Mouse (Mus musculus): ENCODE data around the gene Cep19. TPM values are rescaled to one million over a fixed set of nuclear protein-coding genes. Genes with fewer than 3 reads are reported as not detected.

The Cep19 gene
- polyA plus RNA-seq, 1 experiment from 2014 or later, result 39.7 TPM

DNA sequence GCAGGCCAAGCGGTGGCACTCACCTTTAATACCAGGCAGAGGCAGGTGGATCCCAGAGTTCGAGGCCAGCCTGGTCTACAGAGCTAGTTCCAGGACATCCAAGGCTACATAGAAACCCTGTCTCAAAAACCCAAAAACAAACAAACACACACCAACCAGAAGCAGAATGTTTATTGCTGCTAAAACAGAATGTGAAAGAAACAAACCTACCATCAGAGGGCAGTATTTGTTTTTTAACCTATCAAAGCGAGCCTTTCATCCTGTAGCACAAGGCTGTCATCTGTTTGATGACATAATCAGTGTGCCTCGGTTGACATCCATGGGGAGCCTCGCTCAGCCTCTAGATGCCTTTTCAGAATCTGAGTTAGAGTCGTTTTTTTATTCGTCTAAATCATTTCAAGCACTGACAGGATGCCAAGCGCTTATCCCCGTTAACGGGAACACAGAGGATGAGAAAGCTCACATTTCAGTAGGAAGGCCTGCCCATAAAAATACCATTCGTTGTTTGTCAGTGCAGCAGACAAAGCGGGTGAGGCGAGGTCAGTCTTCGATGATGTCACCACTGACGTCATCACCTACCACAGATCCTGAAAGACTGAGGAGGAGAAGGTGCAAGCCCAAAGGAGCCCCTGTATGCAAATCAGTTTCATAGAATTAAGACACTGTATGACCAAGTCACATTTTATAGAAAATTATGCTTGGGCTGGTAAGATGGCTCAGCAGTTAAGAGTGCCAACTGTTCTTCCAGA, 11.5 kb downstream of the Cep19 start:
- Histone ChIP-seq H3K4me2 (no peak overlapping the region), H3K4me1 (no peaks in the 10 kb centered on the region), H3K27me3 (no peaks in the 10 kb centered on the region), H3K36me3 (replicated peaks) (peaks cover 19% of the 10 kb centered on the region), H3K9ac (no peak overlapping the region), H3K4me3 (replicated peaks) (no peak overlapping the region), H3K9me3 (no peaks in the 10 kb centered on the region), H3K27ac (no peak overlapping the region)
- no peak for ATAC-seq (ENCODE audit: low FRiP score)
- 80% methylated on average over 15 of the region's 15 CpGs for WGBS

DNA sequence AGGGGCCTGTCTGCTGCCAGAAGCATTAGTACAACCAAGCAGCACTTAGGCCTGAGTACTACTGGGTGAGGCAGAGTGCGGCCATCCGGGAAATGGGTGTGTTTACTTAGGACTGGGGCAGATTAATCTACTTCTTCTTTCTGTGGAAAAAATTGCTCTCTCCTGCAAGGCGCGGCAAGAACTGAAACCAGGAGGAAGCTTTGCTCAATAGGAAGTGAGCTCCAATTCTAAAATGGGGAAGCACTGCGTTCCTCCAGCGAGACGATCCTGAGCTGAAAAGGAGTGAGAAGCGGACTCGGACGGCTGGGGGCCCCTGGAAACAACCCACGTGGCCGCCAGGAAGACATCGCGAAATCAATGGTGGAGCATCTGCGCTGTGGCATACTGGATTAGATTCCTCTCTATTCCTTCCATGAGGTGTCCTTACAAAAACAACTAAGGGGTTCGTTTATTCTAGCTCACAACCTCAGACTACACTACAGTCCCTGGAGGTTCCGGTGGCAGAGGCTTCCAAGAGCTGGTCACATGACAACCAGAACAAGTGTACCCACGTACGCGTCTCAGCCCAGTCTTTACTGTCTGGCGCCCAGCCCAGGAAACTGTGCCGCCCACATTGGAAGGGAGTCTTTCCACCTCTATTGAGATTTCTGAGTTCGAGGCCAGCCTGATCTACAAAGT, 14.1 kb downstream of the Cep19 start:
- no peak overlapping the region for H3K27ac ChIP-seq
- 0 out of 2 replicates have a peak, but pooled peaks cover 3% of the 10 kb centered on the region for H3K36me3 ChIP-seq (replicated peaks)
- no peak overlapping the region for H3K4me2 ChIP-seq
- no peak for ATAC-seq (ENCODE audit: low FRiP score)
- no peaks in the 10 kb centered on the region for H3K9me3 ChIP-seq
- H3K4me3 ChIP-seq (replicated peaks), result no peak overlapping the region
- H3K9ac ChIP-seq, result no peak overlapping the region
- no peaks in the 10 kb centered on the region; the same call in 1 of the 2 replicates for H3K4me1 ChIP-seq
- WGBS, result 77% methylated on average over 23 of the region's 23 CpGs
- H3K27me3 ChIP-seq, result no peaks in the 10 kb centered on the region

GRCm38 (mm10) chr16:32114406-32114805, 14.8 kb downstream of the Cep19 start:
- Histone ChIP-seq H3K9me3 (no peaks in the 10 kb centered on the region), H3K27me3 (no peaks in the 10 kb centered on the region), H3K4me3 (replicated peaks) (no peak overlapping the region), H3K27ac (no peak overlapping the region), H3K4me1 (no peaks in the 10 kb centered on the region; the same call in 1 of the 2 replicates), H3K9ac (no peak overlapping the region), H3K4me2 (no peak overlapping the region), H3K36me3 (replicated peaks) (no peaks in the 10 kb centered on the region)
- 85% methylated on average over 10 of the region's 10 CpGs for WGBS
- no peak for ATAC-seq (ENCODE audit: low FRiP score)

DNA sequence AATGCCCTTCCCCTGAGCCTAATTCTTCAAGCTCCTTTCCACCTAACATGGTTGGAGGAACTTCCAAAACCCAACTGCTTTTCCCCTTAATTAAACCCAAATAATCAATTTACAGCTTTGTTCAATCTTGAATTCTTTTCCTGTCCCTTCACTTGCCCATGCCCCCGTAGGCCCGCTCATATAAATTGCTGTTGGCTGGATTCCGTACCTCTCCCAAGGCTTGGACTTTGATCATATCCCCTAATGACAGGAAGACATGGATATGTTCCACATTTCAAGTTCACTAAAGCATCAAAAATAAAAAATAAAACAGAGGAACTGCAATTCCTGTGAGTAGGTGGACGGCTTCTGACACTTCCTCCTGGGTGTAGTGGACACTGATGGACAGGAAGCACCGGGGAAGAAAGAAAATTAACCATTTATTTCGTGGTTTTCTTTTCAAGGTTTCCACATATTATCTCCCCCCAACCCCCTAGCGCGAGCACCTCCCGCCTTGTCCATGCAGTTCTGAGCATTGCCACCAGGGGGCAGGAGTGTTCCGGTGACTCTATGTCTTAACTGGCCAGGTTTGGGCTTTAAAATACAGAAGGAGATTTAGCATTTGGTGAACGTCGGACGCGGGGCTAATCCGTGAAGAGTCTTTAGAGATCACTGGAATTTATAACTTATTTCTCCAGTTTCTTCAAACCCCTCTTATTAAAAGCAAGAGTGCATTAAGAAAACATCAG, 15.5 kb downstream of the Cep19 start:
- Histone ChIP-seq H3K27ac (no peak overlapping the region), H3K27me3 (no peaks in the 10 kb centered on the region), H3K4me2 (no peak overlapping the region), H3K9me3 (no peaks in the 10 kb centered on the region), H3K4me3 (replicated peaks) (no peak overlapping the region), H3K9ac (no peak overlapping the region), H3K36me3 (replicated peaks) (no peaks in the 10 kb centered on the region), H3K4me1 (no peaks in the 10 kb centered on the region; the same call in 1 of the 2 replicates)
- ATAC-seq (ENCODE audit: low FRiP score), result no peak
- 15% methylated on average over 15 of the region's 15 CpGs for WGBS

- no peak overlapping the region for H3K27ac ChIP-seq
- ATAC-seq (ENCODE audit: low FRiP score), result no peak
- H3K9ac ChIP-seq, result no peak overlapping the region
- no peaks in the 10 kb centered on the region; the same call in 1 of the 2 replicates for H3K4me1 ChIP-seq
- H3K27me3 ChIP-seq, result no peaks in the 10 kb centered on the region
- WGBS, result 69% methylated on average over 6 of the region's 6 CpGs
- H3K4me2 ChIP-seq, result no peak overlapping the region
- H3K9me3 ChIP-seq, result no peaks in the 10 kb centered on the region
- no peaks in the 10 kb centered on the region for H3K36me3 ChIP-seq (replicated peaks)
- no peak overlapping the region for H3K4me3 ChIP-seq (replicated peaks)
Observed at GRCm38 (mm10) chr16:32115781-32116180, 16.2 kb downstream of the Cep19 start.

DNA sequence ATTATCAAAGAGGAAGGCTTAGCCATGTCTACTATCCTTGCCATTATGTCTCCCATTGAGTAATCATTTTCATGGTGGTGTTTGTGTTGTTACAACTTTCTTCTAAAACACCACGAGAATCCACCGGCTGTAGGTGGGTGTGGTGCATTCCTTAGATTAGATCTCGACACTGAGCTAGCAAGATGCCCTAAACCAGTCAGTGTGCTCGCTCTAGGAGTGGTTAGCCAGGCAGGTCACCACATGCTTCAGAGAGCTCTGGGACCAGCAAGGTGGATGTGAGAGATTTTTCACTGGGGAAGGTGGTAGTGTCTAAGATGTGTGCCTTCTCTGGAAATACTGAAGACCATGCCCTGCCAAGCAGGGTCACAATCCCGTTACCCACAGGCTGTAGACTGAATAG, 16.6 kb downstream of the Cep19 start:
- Histone ChIP-seq H3K9ac (no peak overlapping the region), H3K27ac (no peak overlapping the region), H3K9me3 (no peaks in the 10 kb centered on the region), H3K4me3 (replicated peaks) (no peak overlapping the region), H3K4me1 (no peaks in the 10 kb centered on the region; the same call in 1 of the 2 replicates), H3K36me3 (replicated peaks) (no peaks in the 10 kb centered on the region), H3K4me2 (no peak overlapping the region), H3K27me3 (no peaks in the 10 kb centered on the region)
- WGBS, result 60% methylated on average over 5 of the region's 5 CpGs
- ATAC-seq (ENCODE audit: low FRiP score), result no peak

DNA sequence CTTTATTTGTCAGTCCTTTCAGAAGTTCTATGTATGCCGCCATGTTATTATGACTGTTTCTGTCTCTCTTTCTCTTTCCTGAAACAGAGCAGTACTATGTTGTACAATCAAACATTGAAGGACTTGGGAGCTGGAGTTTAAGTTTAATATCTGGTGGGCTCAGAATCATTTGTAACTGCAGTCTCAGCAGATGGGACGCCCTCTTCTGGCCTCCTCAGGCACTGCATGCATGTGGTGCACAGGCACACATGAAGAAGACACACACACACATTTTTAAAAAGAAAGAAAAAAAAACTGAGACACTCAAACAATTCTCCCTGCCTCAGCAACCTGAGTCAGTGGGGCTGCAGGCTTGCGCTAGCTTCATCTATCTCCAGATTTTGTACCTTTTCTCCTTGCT, 20.9 kb downstream of the Cep19 start:
- Histone ChIP-seq H3K4me1 (no peaks in the 10 kb centered on the region; the same call in 1 of the 2 replicates), H3K4me3 (replicated peaks) (no peak overlapping the region), H3K27me3 (no peaks in the 10 kb centered on the region), H3K4me2 (no peak overlapping the region), H3K27ac (no peak overlapping the region), H3K9ac (no peak overlapping the region), H3K36me3 (replicated peaks) (no peaks in the 10 kb centered on the region), H3K9me3 (no peaks in the 10 kb centered on the region)
- no peak for ATAC-seq (ENCODE audit: low FRiP score)
- WGBS, result 80% methylated on average over 3 of the region's 3 CpGs

DNA sequence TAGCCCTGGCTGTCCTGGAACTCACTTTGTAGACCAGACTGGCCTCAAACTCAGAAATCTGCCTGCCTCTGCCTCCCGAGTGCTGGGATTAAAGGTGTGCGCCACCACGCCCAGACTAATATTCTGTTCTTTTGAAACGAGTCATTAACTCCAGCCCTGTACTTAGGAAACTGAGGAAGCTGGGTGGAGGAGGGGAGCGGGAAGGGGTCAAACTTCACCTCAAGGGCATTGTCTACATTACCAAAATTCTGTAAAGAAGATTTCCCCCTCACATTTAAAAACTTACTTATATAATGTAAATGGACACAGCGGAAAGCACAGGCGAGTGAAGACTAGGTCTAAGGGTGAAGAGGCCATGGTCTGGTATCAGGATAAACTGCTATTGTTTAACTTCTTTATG, 24.4 kb downstream of the Cep19 start:
- Histone ChIP-seq H3K9me3 (no peaks in the 10 kb centered on the region), H3K27ac (no peak overlapping the region), H3K4me3 (replicated peaks) (no peak overlapping the region), H3K4me2 (no peak overlapping the region), H3K4me1 (no peaks in the 10 kb centered on the region), H3K9ac (no peak overlapping the region), H3K27me3 (no peaks in the 10 kb centered on the region), H3K36me3 (replicated peaks) (no peaks in the 10 kb centered on the region)
- 92% methylated on average over 7 of the region's 7 CpGs for WGBS
- ATAC-seq (ENCODE audit: low FRiP score), result no peak

GRCm38 (mm10) chr16:32124444-32125335, 25.1 kb downstream of the Cep19 start:
- H3K9ac ChIP-seq, result no peak overlapping the region
- no peaks in the 10 kb centered on the region for H3K27me3 ChIP-seq
- no peak overlapping the region for H3K4me3 ChIP-seq (replicated peaks)
- H3K27ac ChIP-seq, result no peak overlapping the region
- H3K4me1 ChIP-seq, result no peaks in the 10 kb centered on the region
- H3K9me3 ChIP-seq, result no peaks in the 10 kb centered on the region
- H3K36me3 ChIP-seq (replicated peaks), result no peaks in the 10 kb centered on the region
- WGBS, result 75% methylated on average over 17 of the region's 17 CpGs
- no peak for ATAC-seq (ENCODE audit: low FRiP score)
- H3K4me2 ChIP-seq, result no peak overlapping the region

DNA sequence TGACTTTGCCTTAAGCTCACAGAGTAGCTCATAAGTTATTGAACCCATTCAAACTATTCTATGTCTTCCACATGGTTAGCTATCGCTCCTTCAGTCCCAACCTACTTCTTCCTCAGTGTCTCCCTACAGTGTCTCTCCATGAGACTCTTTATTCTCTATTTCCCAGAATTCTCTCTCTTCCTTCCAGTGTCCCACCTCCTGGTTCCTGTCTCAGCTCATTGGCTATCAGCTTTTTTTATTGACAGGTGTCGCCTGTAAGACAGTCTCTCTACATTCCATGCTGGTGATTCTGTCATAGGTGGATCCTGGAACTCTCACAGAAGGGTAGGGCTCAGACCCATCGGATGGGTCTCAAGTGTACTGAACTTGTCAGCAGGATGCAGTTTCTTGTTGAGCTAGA, 25.8 kb downstream of the Cep19 start:
- 92% methylated on average over 3 of the region's 3 CpGs for WGBS
- ATAC-seq (ENCODE audit: low FRiP score), result no peak

DNA sequence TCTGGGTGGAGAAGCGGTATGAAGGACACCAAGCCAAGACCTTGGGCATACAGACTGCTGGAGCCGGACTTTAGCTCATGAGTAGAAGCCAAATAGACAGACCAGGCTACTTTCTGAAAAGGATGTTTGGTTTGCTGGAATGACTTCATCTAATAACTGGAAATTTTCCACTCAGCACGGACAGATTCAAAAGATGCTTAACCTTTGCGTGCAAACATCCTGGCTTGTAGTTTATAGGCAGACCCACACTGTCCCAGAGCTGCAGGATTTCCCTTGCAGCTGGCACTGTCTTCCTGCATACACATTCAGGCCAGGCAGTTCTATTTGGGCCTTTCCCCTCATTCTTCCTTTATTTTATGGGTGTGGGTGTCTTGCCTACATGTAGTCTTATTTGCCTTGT, 27.4 kb downstream of the Cep19 start:
- no peaks in the 10 kb centered on the region for H3K9me3 ChIP-seq
- H3K27ac ChIP-seq, result no peak overlapping the region
- H3K4me3 ChIP-seq (replicated peaks), result no peak overlapping the region
- ATAC-seq (ENCODE audit: low FRiP score), result no peak
- no peaks in the 10 kb centered on the region for H3K27me3 ChIP-seq
- H3K4me1 ChIP-seq, result no peaks in the 10 kb centered on the region
- WGBS, result 91% methylated on average over 4 of the region's 4 CpGs
- H3K36me3 ChIP-seq (replicated peaks), result no peaks in the 10 kb centered on the region
- H3K4me2 ChIP-seq, result no peak overlapping the region
- no peak overlapping the region for H3K9ac ChIP-seq

More for the DNA sequence above, 25.8 kb downstream of the Cep19 start:
- H3K4me1 ChIP-seq, result no peaks in the 10 kb centered on the region
- no peak overlapping the region for H3K4me2 ChIP-seq
- H3K4me3 ChIP-seq (replicated peaks), result no peak overlapping the region
- H3K36me3 ChIP-seq (replicated peaks), result no peaks in the 10 kb centered on the region
- no peaks in the 10 kb centered on the region for H3K27me3 ChIP-seq
- H3K27ac ChIP-seq, result no peak overlapping the region
- H3K9ac ChIP-seq, result no peak overlapping the region
- H3K9me3 ChIP-seq, result no peaks in the 10 kb centered on the region

Measured in forebrain, embryonic 12.5 days (tissue).